Mouse (Mus musculus) embryo, embryonic 9.5 days (tissue): ENCODE results near the gene Apba1.
A peak's percentile ranks its signal among the peaks of the same experiment; 100 is the strongest.

Experiments used
- DNase-seq: peaks from one replicate; pipeline ENCODE4 v3.0.0-alpha.2; 2017; ENCODE audit errors: extremely low spot score

The Apba1 gene

DNA sequence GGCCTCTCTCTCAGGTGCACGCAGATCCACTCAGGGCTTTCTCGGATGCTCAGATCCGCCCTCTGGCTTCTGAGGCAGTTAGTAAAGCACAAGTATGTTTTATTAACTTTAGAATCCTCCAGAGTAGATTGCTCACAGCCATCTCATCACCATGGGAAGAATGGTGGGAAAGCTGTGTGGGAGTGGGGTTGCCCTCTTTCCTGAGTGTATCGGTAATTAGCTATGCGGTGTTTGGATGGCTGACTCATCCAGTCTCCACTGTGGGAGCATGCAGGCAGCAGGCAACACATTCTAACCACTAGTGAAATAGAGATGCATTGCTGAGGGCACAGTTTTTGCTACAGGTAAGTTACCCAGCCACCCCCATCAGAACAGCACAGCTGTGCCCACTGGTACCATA is 172.1 kb downstream of the Apba1 start:
- no peak for DNase-seq

DNA sequence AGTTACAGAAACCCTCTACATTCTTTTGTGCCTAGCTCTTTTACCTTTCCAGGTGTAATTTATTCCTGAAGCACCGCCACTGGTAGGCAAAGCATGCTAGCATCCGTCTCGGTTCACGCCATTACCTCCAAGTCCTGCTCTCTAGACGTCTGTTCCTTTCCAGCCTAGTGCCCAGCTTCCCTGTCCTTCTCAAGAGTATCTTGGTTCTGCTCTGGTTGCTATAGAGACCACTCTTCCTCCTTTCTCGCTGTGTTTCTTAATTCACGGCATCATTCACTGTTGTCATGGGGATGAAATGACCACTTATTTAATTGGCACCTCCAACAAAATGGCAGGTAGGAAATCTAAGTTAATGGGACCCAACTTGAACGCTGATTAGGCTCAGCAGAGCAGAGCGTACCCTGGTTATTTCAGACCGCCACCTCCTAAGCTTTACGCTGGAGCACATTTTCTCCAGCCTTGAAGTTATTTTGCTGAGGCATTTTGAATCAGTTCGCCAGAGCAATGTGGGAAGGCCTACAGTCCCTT is 182.8 kb downstream of the Apba1 start:
- no peak for DNase-seq

DNA sequence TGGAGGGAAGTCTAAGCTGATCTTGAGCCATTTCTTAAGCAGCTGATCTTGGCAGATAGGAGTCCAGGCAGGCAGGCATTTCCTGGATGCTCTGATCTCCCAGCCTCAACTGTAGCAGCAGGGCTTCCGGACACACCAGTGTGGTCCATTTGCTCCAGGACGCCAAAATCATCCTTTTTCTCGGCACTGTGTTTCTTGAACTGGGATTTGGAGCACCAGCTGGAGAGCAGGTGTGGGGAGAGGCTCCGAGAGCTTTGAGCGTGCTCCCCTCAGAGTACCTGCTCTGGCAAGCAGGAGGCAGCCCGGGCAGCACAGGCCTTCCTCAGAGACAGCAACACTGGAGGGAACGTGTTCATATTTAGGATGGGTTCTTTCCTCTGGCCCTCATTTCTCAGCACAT is 184.2 kb downstream of the Apba1 start:
- no peak for DNase-seq

DNA sequence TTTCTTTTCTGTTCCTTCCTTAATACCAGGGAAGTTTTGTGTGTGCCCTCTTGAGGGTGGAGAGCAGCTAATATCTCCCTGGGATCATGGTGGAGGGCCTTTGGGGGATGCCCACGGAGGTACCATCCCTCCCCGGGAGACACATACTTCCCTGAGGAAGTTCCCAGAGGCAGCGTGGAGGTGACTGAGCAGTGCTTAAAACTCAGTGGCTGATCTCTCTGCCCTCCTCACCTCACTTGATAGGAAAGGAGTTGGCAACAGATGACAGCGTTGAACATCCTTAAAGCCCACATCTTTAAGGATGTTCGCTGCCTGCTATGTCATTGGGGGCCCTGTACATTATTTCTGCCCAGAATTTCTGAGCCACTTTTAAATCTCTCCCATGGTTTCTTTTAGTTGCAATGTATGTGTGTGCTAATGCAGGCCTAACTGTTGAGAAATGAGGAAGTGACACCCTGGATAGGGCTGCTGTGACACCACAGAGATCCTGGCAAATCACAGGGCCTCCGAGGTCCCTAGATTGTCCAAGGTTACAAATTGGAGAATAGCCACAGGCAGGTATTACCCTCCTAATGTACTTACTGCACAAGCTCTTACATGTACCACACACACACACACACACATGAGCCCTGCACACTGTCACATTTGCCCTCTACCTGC is 187.5 kb downstream of the Apba1 start:
- DNase-seq = no peak

DNA sequence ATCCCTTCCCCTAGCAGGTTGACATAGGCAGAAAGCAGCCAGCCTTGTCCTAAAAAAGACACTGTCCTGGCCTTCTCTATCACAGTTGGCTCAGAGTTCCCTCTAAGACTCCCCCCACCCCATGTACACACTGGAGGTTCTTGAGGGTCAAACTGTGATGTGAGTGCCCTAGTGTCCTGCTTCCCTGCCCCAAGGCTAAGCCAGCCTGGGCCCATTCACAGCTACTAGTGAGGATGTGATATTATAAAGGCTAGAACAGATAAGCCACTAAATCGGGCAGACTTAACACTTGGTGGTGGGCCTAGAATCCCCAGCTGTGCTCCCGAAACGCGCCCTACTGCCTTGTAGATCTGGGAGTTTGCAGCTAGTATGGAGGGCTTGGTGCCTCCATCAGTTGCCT is 188.1 kb downstream of the Apba1 start:
- DNase-seq = no peak

DNA sequence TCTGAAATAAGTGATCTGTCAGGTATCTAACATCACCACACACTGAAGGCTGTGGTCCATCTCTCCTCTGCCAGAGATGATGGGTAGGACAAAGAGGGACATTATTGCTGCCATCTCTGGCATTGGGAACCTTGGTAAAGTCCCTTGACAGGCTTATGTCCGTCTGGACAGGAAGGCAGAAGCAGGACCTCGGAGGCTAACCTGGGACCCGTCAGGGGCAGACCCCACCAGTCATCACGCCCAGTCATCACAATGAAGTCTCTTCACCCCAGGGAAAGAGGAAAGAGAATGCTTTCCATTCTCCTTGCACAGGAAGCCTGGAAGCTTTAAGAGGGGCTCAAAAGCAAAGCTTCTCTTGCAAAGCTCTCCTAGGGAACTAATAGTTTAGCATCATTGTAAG is 189.2 kb downstream of the Apba1 start:
- no peak for DNase-seq

DNA sequence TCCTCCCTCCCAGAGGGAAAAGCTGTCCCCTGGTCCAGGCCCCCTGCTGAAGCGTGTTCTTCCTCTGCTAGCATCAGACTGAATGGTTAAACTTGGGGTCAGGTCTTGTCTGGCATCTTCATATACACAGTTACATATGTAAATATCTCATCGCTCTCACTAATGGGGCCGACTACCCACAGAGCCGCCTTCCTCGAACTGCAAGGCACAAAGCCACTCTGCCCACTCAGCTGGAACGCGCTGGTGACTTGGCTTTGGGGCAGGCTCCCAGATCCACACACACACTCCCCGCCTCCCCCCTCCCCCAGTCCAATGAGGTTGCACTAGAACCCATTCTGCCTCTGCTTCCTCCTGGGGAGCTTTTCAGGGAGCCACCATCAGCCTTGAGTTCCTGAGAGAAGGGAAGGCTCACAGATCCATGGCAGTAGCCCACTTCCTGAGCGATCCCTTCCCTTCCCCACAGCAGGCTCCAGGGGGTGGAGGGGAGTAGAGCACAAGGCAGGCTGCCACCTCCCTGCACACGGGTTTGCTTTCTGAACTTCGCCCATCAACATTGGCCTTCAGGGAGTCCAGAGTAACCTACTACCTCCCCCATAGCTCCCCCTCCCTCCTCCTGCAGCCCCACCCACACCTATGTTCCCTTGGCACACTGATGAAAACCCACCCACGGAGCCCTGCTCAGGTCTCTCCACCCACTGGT is 189.8 kb downstream of the Apba1 start:
- DNase-seq = no peak

DNA sequence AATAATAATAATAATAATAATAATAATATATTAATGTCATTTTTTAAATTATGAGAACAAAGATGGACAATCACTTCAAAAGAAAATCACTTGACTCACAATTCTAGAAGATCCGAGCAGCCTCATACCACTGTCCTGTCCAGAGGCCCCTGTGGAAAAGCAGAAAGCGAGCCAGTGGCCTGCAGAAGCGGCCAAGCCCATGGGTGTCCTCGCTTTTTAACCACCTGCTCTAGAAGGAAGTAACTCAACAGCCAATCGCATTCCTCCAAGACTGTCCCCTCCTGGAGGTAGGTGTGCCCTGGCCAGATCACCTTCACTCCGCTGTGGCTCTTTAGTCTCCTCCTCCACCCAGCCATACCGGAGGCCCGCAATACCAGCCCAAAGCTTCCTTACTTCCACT is 196.8 kb downstream of the Apba1 start:
- no peak for DNase-seq

DNA sequence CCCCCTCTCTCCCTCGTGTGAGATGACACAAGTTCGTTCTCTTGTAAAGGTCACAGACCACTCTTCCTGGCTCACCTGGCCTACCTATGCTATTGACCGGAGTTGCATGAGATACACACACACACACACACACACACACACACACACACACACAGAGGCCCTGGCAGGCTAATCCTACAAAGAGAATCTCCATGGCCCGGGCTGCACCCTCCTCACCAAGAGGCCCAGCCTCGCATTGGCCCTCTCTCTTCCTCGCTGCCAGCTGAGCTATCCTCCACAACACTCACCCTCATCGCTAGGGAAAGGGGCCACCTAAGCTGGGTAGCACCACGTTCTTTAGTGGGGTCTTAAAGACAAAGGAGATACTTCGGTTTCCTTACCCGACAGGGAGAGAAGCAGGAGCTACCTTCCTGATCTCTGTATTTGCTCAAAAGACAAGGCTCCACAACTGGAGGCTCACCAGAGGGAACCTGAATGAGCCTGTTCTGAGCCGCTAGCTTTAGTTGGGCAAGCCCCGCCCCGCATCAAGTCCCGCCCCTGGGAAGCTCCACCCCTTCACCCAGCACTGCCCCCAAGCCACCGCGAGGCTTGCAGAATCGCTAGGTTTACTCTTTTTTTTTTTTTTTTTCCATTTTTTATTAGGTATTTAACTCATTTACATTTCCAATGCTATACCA is 197.8 kb downstream of the Apba1 start:
- DNase-seq = no peak

DNA sequence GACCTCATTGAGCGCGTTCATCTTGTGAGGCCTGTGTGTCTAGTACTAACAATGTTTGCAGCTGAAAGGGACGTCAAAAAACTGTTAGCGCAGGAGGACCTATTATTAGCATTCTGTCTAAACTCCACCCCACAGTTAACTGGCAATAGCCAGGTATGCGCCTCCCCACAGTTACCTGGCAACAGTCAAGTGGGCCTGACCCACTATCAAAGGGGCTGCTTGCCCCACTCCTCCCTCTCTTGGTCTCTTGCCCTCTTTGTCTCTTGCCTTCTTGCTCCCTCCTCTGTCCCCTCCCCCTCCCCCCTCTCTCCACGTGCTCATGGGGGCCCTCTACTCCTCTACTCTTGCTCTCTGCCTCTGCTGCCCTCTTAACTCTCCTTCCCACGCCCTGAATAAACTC is 198.9 kb downstream of the Apba1 start:
- no peak for DNase-seq

DNA sequence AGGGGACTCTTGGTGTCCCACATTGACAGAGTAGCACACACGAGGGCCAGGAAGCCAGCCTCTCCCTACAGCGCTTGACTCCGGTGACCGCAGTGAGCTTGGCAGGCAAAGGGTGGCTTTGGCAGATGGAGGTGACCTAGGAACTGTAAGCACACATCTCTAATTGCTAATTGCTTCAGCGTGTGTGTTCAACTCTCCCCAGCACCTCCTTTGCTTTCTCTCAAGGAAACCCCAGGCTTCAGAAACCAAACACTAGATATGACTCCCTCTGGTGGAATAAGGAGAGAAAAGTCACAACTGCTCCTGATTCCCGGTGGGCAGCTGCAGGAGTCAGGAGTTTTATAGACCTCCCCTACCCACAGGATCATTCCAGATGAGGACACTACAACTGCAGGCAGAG is 200.2 kb downstream of the Apba1 start:
- peak; percentile 40 for DNase-seq

DNA sequence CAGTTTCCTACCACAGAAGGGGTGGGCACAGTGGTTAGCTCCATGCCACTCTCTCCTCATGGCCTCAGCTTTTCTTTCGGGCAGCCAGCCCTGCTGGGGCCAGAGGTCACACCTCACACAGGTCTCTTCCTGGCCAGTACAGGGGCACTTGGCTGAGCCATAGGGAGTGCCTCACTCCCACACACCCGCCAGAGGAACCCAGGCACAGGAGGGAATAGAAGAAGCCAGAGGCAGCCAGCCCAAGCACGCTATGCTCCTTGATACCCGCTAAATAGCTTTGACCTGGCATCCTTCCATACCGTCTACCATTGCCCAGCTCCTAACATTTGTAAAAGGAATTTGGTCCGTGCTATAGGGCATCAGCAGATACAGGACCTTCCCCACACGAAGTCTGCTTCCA is 201.2 kb downstream of the Apba1 start:
- DNase-seq = no peak

DNA sequence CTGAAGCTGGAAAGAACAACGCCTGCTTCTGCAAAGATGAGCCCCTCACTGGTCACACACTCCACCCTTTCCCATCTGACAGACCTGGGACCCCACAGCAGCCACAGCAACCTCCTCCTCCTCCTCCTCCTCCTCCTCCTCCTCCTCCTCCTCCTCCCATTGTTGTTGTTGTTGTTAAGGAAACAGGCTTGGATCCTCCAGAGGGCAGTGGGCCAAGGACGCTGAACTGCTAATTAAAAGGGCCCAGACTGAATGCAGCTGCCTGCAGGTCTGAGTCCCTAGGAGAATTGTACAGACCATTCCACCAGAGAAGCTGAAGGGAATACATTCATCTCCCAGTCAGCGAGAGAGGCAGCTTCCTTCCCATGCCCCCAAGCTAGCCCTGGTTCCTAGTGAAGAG is 201.6 kb downstream of the Apba1 start:
- no peak for DNase-seq

DNA sequence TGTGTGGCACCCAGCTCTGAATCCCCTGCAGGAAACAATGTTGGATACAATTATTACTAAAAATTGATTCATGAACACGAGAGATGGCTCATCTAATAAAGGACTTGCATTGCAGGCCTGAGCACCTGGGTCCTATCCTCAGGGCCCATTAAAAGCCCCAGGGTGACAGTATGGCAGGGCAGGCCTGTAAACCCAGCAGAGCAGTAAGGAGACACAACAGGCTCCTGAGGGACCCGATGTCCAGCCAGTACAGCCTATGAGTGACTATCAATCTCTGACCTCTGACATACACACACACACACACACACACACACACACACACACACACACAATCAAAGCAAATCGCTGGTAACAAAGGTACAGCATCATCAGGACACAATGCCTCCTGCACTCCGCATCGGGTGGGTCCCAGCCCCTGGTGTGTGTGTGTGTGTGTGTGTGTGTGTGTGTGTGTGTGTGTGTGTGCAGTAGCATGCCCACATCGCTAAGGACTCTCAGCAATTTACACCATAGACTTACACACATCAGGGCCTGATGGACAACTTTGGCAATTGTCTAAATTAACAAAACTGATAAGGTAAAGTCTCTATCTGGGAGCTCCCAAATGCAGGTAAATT is 202.3 kb downstream of the Apba1 start:
- no peak for DNase-seq

DNA sequence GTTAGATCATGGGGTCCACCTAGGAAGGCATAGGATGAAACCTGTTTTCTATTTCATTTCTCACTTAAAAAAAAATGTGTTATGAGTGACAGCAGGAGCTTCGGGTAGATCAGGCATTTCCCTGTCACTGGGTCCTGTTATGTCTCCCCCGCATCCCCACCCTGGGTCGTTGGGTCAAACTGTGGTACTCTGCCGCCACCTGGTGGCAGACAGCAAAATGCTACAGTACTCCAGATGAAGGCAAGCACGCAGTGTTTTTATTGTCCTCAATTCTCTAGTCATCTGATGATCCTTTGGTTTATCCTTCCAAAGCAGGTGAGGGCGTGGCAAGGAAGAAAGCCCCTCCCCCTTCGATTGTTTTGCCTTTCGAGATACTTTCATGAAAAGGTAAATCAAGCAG is 202.8 kb downstream of the Apba1 start:
- peak; percentile 79 for DNase-seq

DNA sequence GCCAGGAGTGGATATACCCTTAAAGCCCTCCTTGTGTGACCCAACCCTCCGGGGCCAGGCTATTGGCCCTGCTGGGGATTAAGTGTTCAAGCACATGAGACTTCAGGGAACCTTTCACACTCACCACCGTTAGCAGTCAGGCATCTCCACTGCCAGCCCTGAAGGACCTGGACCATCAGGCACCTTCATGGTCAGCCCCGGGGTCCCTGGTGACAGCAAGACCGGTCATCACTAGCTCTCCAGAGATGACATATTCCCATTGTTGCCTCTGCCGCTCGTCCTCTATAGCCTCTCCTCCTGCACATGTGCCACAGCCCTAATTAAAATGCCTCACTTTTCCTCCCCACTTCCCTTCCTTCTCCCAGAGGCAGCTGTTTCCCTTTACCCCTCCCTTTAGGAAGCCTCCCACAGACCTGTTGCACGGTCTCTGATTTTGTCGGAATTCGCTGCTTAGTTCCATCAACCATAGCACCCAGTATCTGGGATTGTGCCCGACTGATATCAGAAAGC is 205.8 kb downstream of the Apba1 start:
- DNase-seq = no peak

DNA sequence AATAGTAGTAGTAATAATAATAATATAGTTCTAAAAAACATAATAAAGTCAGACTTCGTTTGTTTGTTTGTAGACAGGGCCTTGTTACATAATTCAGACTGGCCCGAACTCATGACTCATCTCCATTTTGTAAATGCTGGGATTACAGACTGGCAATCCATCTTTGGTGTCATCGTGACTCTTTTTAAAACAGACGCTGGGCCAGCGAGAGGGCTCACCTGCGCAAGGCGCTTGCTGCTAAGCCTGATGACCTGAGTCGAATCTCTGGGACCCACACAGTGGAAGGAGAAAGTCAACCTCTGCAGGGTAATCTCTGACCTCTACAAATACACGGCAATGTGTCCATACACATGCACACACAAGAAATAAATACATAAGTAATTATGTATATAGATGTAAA is 207.7 kb downstream of the Apba1 start:
- DNase-seq = no peak

DNA sequence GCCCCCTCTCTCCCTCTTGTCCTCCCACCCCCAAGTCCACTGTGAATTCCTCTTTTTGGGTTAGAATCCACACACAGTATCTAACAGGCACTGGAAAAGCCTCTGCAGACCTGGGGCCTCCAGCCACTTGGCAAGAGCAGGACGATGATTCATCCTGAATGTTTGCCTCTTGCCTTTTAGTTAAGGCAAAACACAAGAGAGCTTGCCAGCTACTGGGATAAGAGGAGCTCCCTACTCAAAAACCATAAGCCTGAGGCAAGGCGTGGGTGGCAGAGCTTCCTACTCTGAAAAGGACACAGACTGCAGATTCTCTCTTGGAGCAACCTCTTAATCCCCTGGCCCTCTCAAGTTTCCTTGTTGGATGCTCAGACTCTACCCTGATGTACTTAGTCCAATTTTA is 208.5 kb downstream of the Apba1 start:
- no peak for DNase-seq

DNA sequence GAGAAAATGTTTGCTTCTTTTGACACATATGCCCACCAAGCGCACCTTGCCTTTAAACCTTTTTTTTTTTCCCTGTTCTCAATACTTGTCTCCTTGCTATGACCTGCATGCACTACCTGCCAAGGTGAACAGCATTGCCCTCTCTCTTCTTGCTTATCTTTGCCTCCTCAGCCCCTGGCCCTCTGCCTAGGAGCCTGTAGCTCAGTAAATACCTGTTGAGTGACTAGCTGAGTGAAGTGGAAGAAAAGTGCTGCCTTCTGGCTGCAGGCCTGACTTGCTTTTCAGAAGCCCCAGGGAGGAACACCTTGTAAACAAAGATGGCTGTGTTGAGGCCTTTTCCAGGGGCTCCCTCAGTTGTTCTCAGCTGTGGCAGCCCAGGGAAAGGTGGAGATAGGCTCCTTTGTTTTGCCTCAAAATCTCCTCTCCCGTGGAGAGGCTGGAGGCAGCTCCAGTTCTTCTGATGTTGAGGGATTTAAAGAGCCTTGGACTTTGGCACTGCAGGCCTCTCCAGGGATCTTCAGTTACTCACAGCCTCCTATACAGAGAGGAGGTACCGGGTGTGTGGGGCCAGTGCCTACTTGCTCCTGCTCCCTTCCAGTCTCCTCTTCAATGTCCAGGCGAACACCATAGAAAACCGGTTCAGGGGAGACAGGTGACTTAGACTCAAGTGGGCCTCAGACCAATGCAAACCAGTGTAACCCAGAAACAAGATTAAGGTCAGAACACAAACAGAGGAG is 209.6 kb downstream of the Apba1 start:
- no peak for DNase-seq

DNA sequence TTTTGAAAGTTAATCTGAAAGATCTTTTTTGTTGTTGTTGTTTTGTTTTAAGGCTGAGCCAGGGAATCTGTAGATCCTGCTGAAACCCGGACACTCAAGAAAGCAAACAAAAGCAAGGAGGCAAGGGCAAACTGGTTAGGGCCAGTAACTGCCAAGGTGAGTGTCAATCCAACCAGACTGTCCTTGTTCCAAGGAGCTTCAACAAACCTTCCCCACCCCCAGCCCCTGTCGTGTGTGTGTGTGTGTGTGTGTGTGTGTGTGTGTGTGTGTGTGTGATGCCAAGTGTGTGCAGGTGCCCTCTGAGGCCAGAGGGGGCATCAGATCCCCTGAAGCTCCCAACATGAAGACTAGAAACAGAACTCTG is 210.2 kb downstream of the Apba1 start:
- DNase-seq = no peak

DNA sequence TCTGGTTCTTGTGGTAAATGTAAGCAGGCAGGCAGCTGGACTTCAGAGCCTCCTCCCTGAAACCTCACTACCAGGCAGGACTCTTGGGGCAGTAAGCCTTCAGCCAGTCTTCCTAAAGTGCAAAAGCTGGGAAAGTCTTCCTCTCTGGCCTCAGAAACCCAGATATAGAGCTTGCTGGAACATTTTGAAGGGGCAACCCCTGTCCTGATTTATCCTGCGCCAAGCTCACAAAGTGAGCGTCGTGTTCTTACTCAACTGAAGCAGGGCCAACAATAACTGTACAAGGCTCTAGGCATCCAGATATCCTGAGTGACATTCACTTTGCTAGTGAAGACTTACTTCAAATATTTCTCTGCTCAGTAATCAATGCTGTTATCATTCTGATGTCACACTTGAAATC is 211.7 kb downstream of the Apba1 start:
- no peak for DNase-seq

DNA sequence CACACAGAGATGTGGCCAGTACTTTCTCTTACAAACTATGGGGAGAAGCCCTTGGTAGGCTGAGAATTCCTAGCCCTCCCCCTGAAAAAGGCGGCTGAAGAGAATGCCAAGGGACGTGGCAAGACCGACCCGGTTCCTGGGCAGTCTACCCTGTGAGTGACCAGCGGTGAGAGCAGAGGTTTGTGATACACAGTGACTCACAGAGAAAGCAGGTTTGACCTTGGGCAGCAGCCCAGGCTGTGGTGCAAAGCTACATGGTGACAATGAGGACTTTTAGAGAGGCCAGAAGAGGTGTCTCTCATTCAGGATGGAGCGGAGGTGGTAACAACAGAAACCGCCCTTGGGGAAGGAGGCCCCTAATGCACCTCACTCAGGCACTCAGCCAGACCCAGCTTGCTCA is 212.7 kb downstream of the Apba1 start:
- DNase-seq = no peak
